Mouse (Mus musculus) liver, embryonic 14.5 days (tissue): ENCODE data around the gene Samd14. TPM values are rescaled to one million over a fixed set of nuclear protein-coding genes. Genes with fewer than 3 reads are reported as not detected.

Experiments used
- ATAC-seq: fragments of 200-750 bp; cut with Nextera tagmentation; 2 replicates; pipeline ENCODE4 v1.8.0; 2017; ENCODE audit warnings: moderate number of reproducible peaks, mild to moderate bottlenecking, moderate library complexity; ENCODE audit not compliant: insufficient read depth
- DNase-seq, 3 experiments: peaks; one replicate each; pipeline ENCODE4 v3.0.0-alpha.2; 2012 to 2013; ENCODE audit warnings: low read depth in 3 of 3, low spot score in 3 of 3
- H3K27ac ChIP-seq: fragments of 300-500 bp; sonication (generic); 2 replicates; pipeline ENCODE4 v1.5.1; 2014; ENCODE audit warnings: moderate library complexity, mild to moderate bottlenecking, control low read depth, inconsistent platforms
- H3K27me3 ChIP-seq: fragments of 300-500 bp; sonication (generic); 2 replicates; pipeline ENCODE4 v1.6.1; 2014; ENCODE audit warnings: mild to moderate bottlenecking, low read length, moderate library complexity; ENCODE audit not compliant: control insufficient read depth, insufficient read depth
- H3K36me3 ChIP-seq: fragments of 300-500 bp; sonication (generic); replicated peaks from 2 replicates; pipeline ENCODE4 v1.6.1; 2014; ENCODE audit warnings: low read depth; ENCODE audit not compliant: control insufficient read depth, insufficient read depth
- H3K4me1 ChIP-seq, 2 experiments: fragments of 200-500 bp in 1 of 2; fragments of 300-500 bp in 1 of 2; sonication (generic) in 1 of 2; replicated peaks; 2 replicates each; pipeline ENCODE4 v1.6.1; 2012 to 2014; ENCODE audit warnings: antibody characterized with exemption in 1 of 2, inconsistent platforms in 1 of 2, low read length in 1 of 2; ENCODE audit not compliant: control insufficient read depth in 2 of 2, insufficient read depth in 2 of 2
- H3K4me2 ChIP-seq: fragments of 300-500 bp; sonication (generic); 2 replicates; pipeline ENCODE4 v1.6.1; 2014; ENCODE audit warnings: low read depth, mild to moderate bottlenecking, control low read depth, moderate library complexity
- H3K4me3 ChIP-seq, 2 experiments: fragments of 200-500 bp in 1 of 2; fragments of 300-500 bp in 1 of 2; sonication (generic) in 1 of 2; 2 replicates each; pipeline ENCODE4 v1.5.1; 2012 to 2014; ENCODE audit warnings: low read depth in 2 of 2, low read length in 2 of 2, mild to moderate bottlenecking in 2 of 2, control low read depth in 1 of 2, inconsistent platforms in 1 of 2, moderate library complexity in 1 of 2; ENCODE audit not compliant: insufficient read depth in 1 of 2
- H3K9ac ChIP-seq: fragments of 300-500 bp; sonication (generic); replicated peaks from 2 replicates; pipeline ENCODE4 v1.6.1; 2014; ENCODE audit warnings: mild to moderate bottlenecking, control low read depth, moderate library complexity
- H3K9me3 ChIP-seq: fragments of 300-500 bp; sonication (generic); 2 replicates; pipeline ENCODE4 v1.6.1; 2016; ENCODE audit warnings: low read length, mixed read lengths; ENCODE audit not compliant: control insufficient read depth
- CTCF ChIP-seq: IDR thresholded peaks from 2 replicates; pipeline ENCODE4 v1.5.1; 2016; ENCODE audit warnings: antibody characterized with exemption, low read depth, control low read depth
- EP300 ChIP-seq: IDR thresholded peaks from 2 replicates; pipeline ENCODE4 v1.6.1; 2016; ENCODE audit warnings: antibody characterized with exemption, low read depth
- WGBS: fragments of 180-500 bp; shearing (Covaris S2); extraction: QIAGEN DNeasy Blood & Tissue Kit; methylation state at CpG from one replicate; pipeline ENCODE4 v1.1.7; 2014; ENCODE audit not compliant: insufficient replicate concordance; 5-methylcytosine and 5-hydroxymethylcytosine counted together
- polyA plus RNA-seq, 2 experiments: library from polyadenylated mRNA; depleted of rRNA in 1 of 2; stranded (reverse) in 1 of 2; unstranded in 1 of 2; fragments of >200 nt; fragmentation: Nextera tagmentation in 1 of 2; extraction: Ambion mirVana in 1 of 2; gene quantifications; 2 replicates each; pipeline versions ENCODE4 v1.2.1 to v1.2.3; 2012 to 2014

Gene Samd14
- polyA plus RNA-seq, 2 experiments: 24.7 to 33.1 TPM

- no peak for DNase-seq
- no peak overlapping the region for H3K9ac ChIP-seq
- WGBS: 75% methylated on average over 5 of the region's 5 CpGs
- H3K36me3 ChIP-seq: no peaks in the 10 kb centered on the region
- H3K4me3 ChIP-seq: no peak overlapping the region
- no peaks in the 10 kb centered on the region for H3K9me3 ChIP-seq
- peaks cover 37 to 54% of the 10 kb centered on the region in 2 experiments for H3K4me1 ChIP-seq
- TF ChIP-seq CTCF (no peak), EP300 (no peak)
- ATAC-seq: no peak
- H3K4me2 ChIP-seq: no peak overlapping the region
- no peak overlapping the region for H3K27ac ChIP-seq
- H3K27me3 ChIP-seq: no peaks in the 10 kb centered on the region
Measured at GRCm38 (mm10) chr11:94985822-94986221, 23.9 kb upstream of the Samd14 start.

- DNase-seq: no peak
- no peak overlapping the region for H3K27ac ChIP-seq
- no peak overlapping the region for H3K9ac ChIP-seq
- H3K9me3 ChIP-seq: no peaks in the 10 kb centered on the region
- TF ChIP-seq CTCF: no peak
- no peak for TF ChIP-seq EP300
- no peak overlapping the region for H3K4me2 ChIP-seq
- no peaks in the 10 kb centered on the region for H3K36me3 ChIP-seq
- H3K4me3 ChIP-seq: no peak overlapping the region
- no peaks in the 10 kb centered on the region for H3K27me3 ChIP-seq
- no peak for ATAC-seq
- WGBS: 54% methylated on average over 2 of the region's 2 CpGs
- H3K4me1 ChIP-seq: peaks cover 37 to 54% of the 10 kb centered on the region in 2 experiments
Measured at GRCm38 (mm10) chr11:94986435-94986834, 23.2 kb upstream of the Samd14 start.

GRCm38 (mm10) chr11:94987341-94987740 lies 22.3 kb upstream of the Samd14 start:
- H3K9ac ChIP-seq: no peak overlapping the region
- H3K27me3 ChIP-seq: no peaks in the 10 kb centered on the region
- no peak for ATAC-seq
- no peak for DNase-seq
- TF ChIP-seq CTCF (no peak), EP300 (no peak)
- no peak overlapping the region for H3K27ac ChIP-seq
- WGBS: 64% methylated on average over 6 of the region's 6 CpGs
- H3K4me1 ChIP-seq: peaks cover 37 to 54% of the 10 kb centered on the region in 2 experiments
- no peaks in the 10 kb centered on the region for H3K36me3 ChIP-seq
- H3K4me2 ChIP-seq: no peak overlapping the region
- no peak overlapping the region for H3K4me3 ChIP-seq
- no peaks in the 10 kb centered on the region for H3K9me3 ChIP-seq

GRCm38 (mm10) chr11:94987851-94988250 lies 21.8 kb upstream of the Samd14 start:
- no peak overlapping the region; the same call in 1 of the 2 replicates for H3K27ac ChIP-seq
- peaks cover 37 to 54% of the 10 kb centered on the region in 2 experiments for H3K4me1 ChIP-seq
- H3K9me3 ChIP-seq: no peaks in the 10 kb centered on the region
- DNase-seq: no peak
- H3K27me3 ChIP-seq: no peaks in the 10 kb centered on the region
- 70% methylated on average over 8 of the region's 8 CpGs for WGBS
- H3K4me3 ChIP-seq: no peak overlapping the region
- no peak for ATAC-seq
- no peak for TF ChIP-seq CTCF
- no peak for TF ChIP-seq EP300
- no peak overlapping the region for H3K9ac ChIP-seq
- no peaks in the 10 kb centered on the region for H3K36me3 ChIP-seq
- peak overlapping the region; percentile 34 for H3K4me2 ChIP-seq

- peak overlapping the region; percentile 2; the same call in 1 of the 2 replicates for H3K27ac ChIP-seq
- ATAC-seq (no peak), DNase-seq (no peak)
- TF ChIP-seq CTCF (no peak), EP300 (no peak)
- peaks cover 42 to 62% of the 10 kb centered on the region in 2 experiments for H3K4me1 ChIP-seq
- no peaks in the 10 kb centered on the region for H3K9me3 ChIP-seq
- WGBS: 31% methylated on average over 10 of the region's 10 CpGs
- no peaks in the 10 kb centered on the region for H3K27me3 ChIP-seq
- no peaks in the 10 kb centered on the region for H3K36me3 ChIP-seq
- peak overlapping the region; percentile 77 to 96 for H3K4me3 ChIP-seq
- peak overlapping the region; percentile 49 for H3K9ac ChIP-seq
- peak overlapping the region; percentile 82 for H3K4me2 ChIP-seq
Measured at GRCm38 (mm10) chr11:94988780-94989561, 20.7 kb upstream of the Samd14 start.
